Mouse (Mus musculus): ENCODE measurements around the gene Scrt2. TPM values are rescaled to one million over a fixed set of nuclear protein-coding genes. Genes with fewer than 3 reads are reported as not detected.

Scrt2 gene
- total and polyA plus RNA-seq, 3 experiments: not detected

- no peak for DNase-seq
- Histone ChIP-seq H3K27ac (no peak overlapping the region), H3K27me3 (ENCODE audit: control insufficient read depth, insufficient read depth, low read length) (no peaks in the 10 kb centered on the region), H3K79me2 (replicated peaks; ENCODE audit: control insufficient read depth, insufficient read depth, low read length) (no peaks in the 10 kb centered on the region), H3K36me3 (ENCODE audit: control insufficient read depth, insufficient read depth, low read length) (no peaks in the 10 kb centered on the region), H3K4me3 (no peak overlapping the region), H3K9ac (ENCODE audit: low read depth, low read length) (no peak overlapping the region), H3K4me1 (ENCODE audit: control insufficient read depth, insufficient read depth, low read length) (peaks cover 9% of the 10 kb centered on the region)
- intact Hi-C loops (cut with DNase I): no loop called here
- TF ChIP-seq POLR2A (IDR thresholded peaks at IDR 0.05; ENCODE audit: insufficient read depth, low read depth, low read length): no peak
- no peak for TF ChIP-seq CTCF (IDR thresholded peaks at IDR 0.05)
- no peak for TF ChIP-seq EP300 (IDR thresholded peaks at IDR 0.05; ENCODE audit: insufficient read depth, low read depth, low read length)
- 68% methylated on average over 13 of the region's 13 CpGs for WGBS
Observed at GRCm38 (mm10) chr2:152101761-152102160, 20.4 kb downstream of the Scrt2 start.

GRCm38 (mm10) chr2:152102369-152102768 is 21.0 kb downstream of the Scrt2 start:
- 66% methylated on average over 6 of the region's 6 CpGs for WGBS
- intact Hi-C loops (cut with DNase I): no loop called here
- Histone ChIP-seq H3K9ac (ENCODE audit: low read depth, low read length) (no peak overlapping the region), H3K4me3 (no peak overlapping the region), H3K27ac (no peak overlapping the region), H3K79me2 (replicated peaks; ENCODE audit: control insufficient read depth, insufficient read depth, low read length) (no peaks in the 10 kb centered on the region), H3K36me3 (ENCODE audit: control insufficient read depth, insufficient read depth, low read length) (no peaks in the 10 kb centered on the region), H3K27me3 (ENCODE audit: control insufficient read depth, insufficient read depth, low read length) (no peaks in the 10 kb centered on the region), H3K4me1 (ENCODE audit: control insufficient read depth, insufficient read depth, low read length) (peaks cover 9% of the 10 kb centered on the region)
- DNase-seq: no peak
- no peak for TF ChIP-seq POLR2A (IDR thresholded peaks at IDR 0.05; ENCODE audit: insufficient read depth, low read depth, low read length)
- no peak for TF ChIP-seq EP300 (IDR thresholded peaks at IDR 0.05; ENCODE audit: insufficient read depth, low read depth, low read length)
- no peak for TF ChIP-seq CTCF (IDR thresholded peaks at IDR 0.05)

DNA sequence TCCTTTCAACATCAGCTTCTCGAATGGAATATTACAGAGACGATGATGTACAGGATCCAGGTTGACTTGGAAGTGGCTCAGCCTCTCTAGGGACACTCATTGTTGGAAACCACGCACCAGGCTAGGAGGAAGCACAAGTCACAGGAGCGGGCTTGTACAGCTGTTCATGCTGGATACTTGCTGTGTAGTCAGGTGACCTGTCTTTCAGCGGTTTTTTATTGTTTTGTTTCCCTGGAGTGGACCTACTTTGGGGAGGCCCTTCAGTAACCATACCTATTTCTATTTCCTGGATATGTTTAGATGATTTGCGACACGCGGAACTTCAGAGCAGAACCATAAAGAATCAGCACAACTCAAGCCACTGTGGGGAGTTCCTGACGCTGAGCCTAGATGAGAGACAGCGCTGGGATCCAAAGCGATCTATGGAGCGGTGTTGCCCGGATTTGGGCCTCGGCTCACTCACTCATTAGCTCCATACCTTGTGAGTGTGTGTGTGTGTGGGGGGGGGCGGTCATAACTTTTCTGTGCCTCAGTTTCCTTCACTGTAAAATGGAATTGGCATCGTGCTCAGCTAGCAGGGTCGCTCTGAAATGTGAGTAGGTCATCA is 23.5 kb downstream of the Scrt2 start:
- intact Hi-C loops (cut with DNase I): no loop called here
- H3K27ac ChIP-seq: peak overlapping the region; percentile 95

GRCm38 (mm10) chr2:152105318-152106224 is 24.2 kb downstream of the Scrt2 start, which contains the start of gene Srxn1:
Gene Srxn1 (plus strand): TSS chr2:152105516.
- Histone ChIP-seq H3K27ac (peak within 1 kb of the TSS; percentile 95), H3K4me1 (ENCODE audit: control insufficient read depth, insufficient read depth, low read length) (peaks cover 9% of the 10 kb centered on the region), H3K27me3 (ENCODE audit: control insufficient read depth, insufficient read depth, low read length) (no peaks in the 10 kb centered on the region), H3K36me3 (ENCODE audit: control insufficient read depth, insufficient read depth, low read length) (no peaks in the 10 kb centered on the region), H3K79me2 (replicated peaks; ENCODE audit: control insufficient read depth, insufficient read depth, low read length) (no peaks in the 10 kb centered on the region), H3K9ac (ENCODE audit: low read depth, low read length) (peak within 1 kb of the TSS; percentile 90), H3K4me3 (peak within 1 kb of the TSS; percentile 98)
- DNase-seq: peak; percentile 91 to 92
- 1% methylated on average over 84 of the region's 84 CpGs for WGBS
- TF ChIP-seq POLR2A (IDR thresholded peaks at IDR 0.05; ENCODE audit: insufficient read depth, low read depth, low read length): peak; percentile 26
- TF ChIP-seq EP300 (IDR thresholded peaks at IDR 0.05; ENCODE audit: insufficient read depth, low read depth, low read length): no peak
- TF ChIP-seq CTCF (IDR thresholded peaks at IDR 0.05): peak; percentile 63
- intact Hi-C loops (cut with DNase I): loop anchor here (2.0 kb wide), 1 partner anchor 77 kb away; no protein-coding TSS in a partner anchor

More for the DNA sequence above, 23.5 kb downstream of the Scrt2 start:
- TF ChIP-seq EP300 (IDR thresholded peaks at IDR 0.05; ENCODE audit: insufficient read depth, low read depth, low read length) (no peak), CTCF (IDR thresholded peaks at IDR 0.05) (no peak), POLR2A (IDR thresholded peaks at IDR 0.05; ENCODE audit: insufficient read depth, low read depth, low read length) (no peak)
- Histone ChIP-seq H3K36me3 (ENCODE audit: control insufficient read depth, insufficient read depth, low read length) (no peaks in the 10 kb centered on the region), H3K4me3 (peak overlapping the region; percentile 98), H3K4me1 (ENCODE audit: control insufficient read depth, insufficient read depth, low read length) (peaks cover 9% of the 10 kb centered on the region), H3K9ac (ENCODE audit: low read depth, low read length) (peak overlapping the region; percentile 90), H3K27me3 (ENCODE audit: control insufficient read depth, insufficient read depth, low read length) (no peaks in the 10 kb centered on the region), H3K79me2 (replicated peaks; ENCODE audit: control insufficient read depth, insufficient read depth, low read length) (no peaks in the 10 kb centered on the region)
- DNase-seq: no peak
- WGBS: 17% methylated on average over 17 of the region's 17 CpGs

- 66% methylated on average over 3 of the region's 3 CpGs for WGBS
- intact Hi-C loops (cut with DNase I): loop anchor here (2.0 kb wide), 1 partner anchor 77 kb away; no protein-coding TSS in a partner anchor
- no peaks in the 10 kb centered on the region for H3K27me3 ChIP-seq (ENCODE audit: control insufficient read depth, insufficient read depth, low read length)
- peak overlapping the region; percentile 98 for H3K4me3 ChIP-seq
- no peak overlapping the region for H3K9ac ChIP-seq (ENCODE audit: low read depth, low read length)
- H3K4me1 ChIP-seq (ENCODE audit: control insufficient read depth, insufficient read depth, low read length): peaks cover 9% of the 10 kb centered on the region
- TF ChIP-seq POLR2A (IDR thresholded peaks at IDR 0.05; ENCODE audit: insufficient read depth, low read depth, low read length) (no peak), EP300 (IDR thresholded peaks at IDR 0.05; ENCODE audit: insufficient read depth, low read depth, low read length) (no peak), CTCF (IDR thresholded peaks at IDR 0.05) (no peak)
- no peak for DNase-seq
- no peaks in the 10 kb centered on the region for H3K79me2 ChIP-seq (replicated peaks; ENCODE audit: control insufficient read depth, insufficient read depth, low read length)
- no peaks in the 10 kb centered on the region for H3K36me3 ChIP-seq (ENCODE audit: control insufficient read depth, insufficient read depth, low read length)
- peak overlapping the region; percentile 95 for H3K27ac ChIP-seq
Observed at GRCm38 (mm10) chr2:152106225-152106595, 24.9 kb downstream of the Scrt2 start.
